36 mouse cellular contexts compared by ENCODE assay signal in genomic region chr14:121995557-121995870, GRCm38 (mm10). TPM values are rescaled to one million over a fixed set of nuclear protein-coding genes. Genes with fewer than 3 reads are reported as not detected.
DNase-seq lines count a peak whose midpoint lies in the region; ATAC-seq and TF ChIP-seq lines count a peak whose summit lies in the region.
"Had no signal": no experiment of that assay in that cellular context is flagged by ENCODE, and none has a peak within 500 bp of the region (broad histone marks: within the 10 kb centered on the region; RNA-seq: fewer than 3 reads in every experiment).

No protein-coding gene starts in this region.

- no peak for TF ChIP-seq EP300 in liver, postnatal 0 days (IDR thresholded peaks at IDR 0.05; ENCODE audit: low read depth)

- WGBS in intestine, embryonic 14.5 days: 84% methylated on average over 1 of the region's 1 CpGs
- WGBS in intestine, embryonic 16.5 days: 88% methylated on average over 1 of the region's 1 CpGs
- 40% methylated on average over 1 of the region's 1 CpGs for WGBS in bone marrow, adult 2 months
- WGBS in liver, postnatal 0 days (ENCODE audit: insufficient replicate concordance): 63% methylated on average over 1 of the region's 1 CpGs
- 80% methylated on average over 1 of the region's 1 CpGs for WGBS in midbrain, embryonic 15.5 days
- WGBS in midbrain, embryonic 13.5 days: 100% methylated on average over 1 of the region's 1 CpGs

- no peak overlapping the region for H3K27ac ChIP-seq in intestine, embryonic 14.5 days (ENCODE audit: low read depth)
- H3K27ac ChIP-seq in intestine, embryonic 16.5 days (ENCODE audit: low read length): no peak overlapping the region
- peak overlapping the region; percentile 45; the same call in 1 of the 2 replicates for H3K27ac ChIP-seq in bone marrow, adult 2 months (ENCODE audit: control insufficient read depth, insufficient read depth, low read depth, low read length, poor library complexity)
- no peak overlapping the region for H3K27ac ChIP-seq in liver, postnatal 0 days (ENCODE audit: low read depth)
- H3K27ac ChIP-seq in midbrain, embryonic 15.5 days: no peak overlapping the region
- no peak overlapping the region for H3K27ac ChIP-seq in midbrain, embryonic 13.5 days
- H3K27ac ChIP-seq: forebrain, embryonic 13.5 days; gastrocnemius, adult 2 months; hindbrain, embryonic 13.5 days; layer of hippocampus, adult 2 months; limb, embryonic 13.5 days had no signal

- H3K9me3 ChIP-seq in intestine, embryonic 14.5 days (ENCODE audit: control insufficient read depth, low read length): no peaks in the 10 kb centered on the region
- H3K9me3 ChIP-seq in intestine, embryonic 16.5 days (ENCODE audit: control insufficient read depth, low read length): no peaks in the 10 kb centered on the region
- no peaks in the 10 kb centered on the region for H3K9me3 ChIP-seq in liver, postnatal 0 days (ENCODE audit: low read length)
- H3K9me3 ChIP-seq in midbrain, embryonic 15.5 days: no peaks in the 10 kb centered on the region
- H3K9me3 ChIP-seq in midbrain, embryonic 13.5 days: no peaks in the 10 kb centered on the region
- H3K9me3 ChIP-seq: forebrain, embryonic 13.5 days; hindbrain, embryonic 13.5 days; limb, embryonic 13.5 days had no signal

- no peak overlapping the region for H3K4me2 ChIP-seq in intestine, embryonic 14.5 days (ENCODE audit: low read length)
- no peak overlapping the region for H3K4me2 ChIP-seq in intestine, embryonic 16.5 days (ENCODE audit: low read depth, low read length)
- no peak overlapping the region for H3K4me2 ChIP-seq in liver, postnatal 0 days (ENCODE audit: low read depth, low read length)
- no peak overlapping the region for H3K4me2 ChIP-seq in midbrain, embryonic 15.5 days
- H3K4me2 ChIP-seq in midbrain, embryonic 13.5 days (replicated peaks): no peak overlapping the region
- H3K4me2 ChIP-seq: forebrain, embryonic 13.5 days; heart, embryonic 11.5 days; hindbrain, embryonic 13.5 days; limb, embryonic 13.5 days; liver, embryonic 11.5 days; midbrain, embryonic 11.5 days had no signal

- no peaks in the 10 kb centered on the region for H3K4me1 ChIP-seq in intestine, embryonic 14.5 days (replicated peaks; ENCODE audit: control insufficient read depth, insufficient read depth, low read length)
- H3K4me1 ChIP-seq in intestine, embryonic 16.5 days (ENCODE audit: control insufficient read depth, insufficient read depth, low read length): no peaks in the 10 kb centered on the region
- H3K4me1 ChIP-seq in bone marrow, adult 2 months (ENCODE audit: control insufficient read depth, insufficient read depth, low read length): peaks cover 14% of the 10 kb centered on the region
- peaks cover 18% of the 10 kb centered on the region for H3K4me1 ChIP-seq in liver, postnatal 0 days (ENCODE audit: insufficient read depth)
- H3K4me1 ChIP-seq in midbrain, embryonic 15.5 days: no peaks in the 10 kb centered on the region
- no peaks in the 10 kb centered on the region for H3K4me1 ChIP-seq in midbrain, embryonic 13.5 days (replicated peaks)
- H3K4me1 ChIP-seq: forebrain, embryonic 13.5 days; hindbrain, embryonic 13.5 days had no signal

- no peak for ATAC-seq in intestine, embryonic 14.5 days (replicated peaks; ENCODE audit: low FRiP score, low TSS enrichment, low read depth)
- no peak for ATAC-seq in intestine, embryonic 16.5 days
- ATAC-seq in CD4-positive, CD25-positive, alpha-beta regulatory T cell, adult 4 months: peak; percentile 7
- peak; percentile 16; the same call in 1 of the 2 replicates for ATAC-seq in megakaryocyte, adult 5-6 weeks (ENCODE audit: poor library complexity, severe bottlenecking)
- ATAC-seq in liver, postnatal 0 days: no peak
- ATAC-seq in midbrain, embryonic 15.5 days (replicated peaks): no peak
- no peak for ATAC-seq in midbrain, embryonic 13.5 days
- ATAC-seq: forebrain, embryonic 13.5 days had no signal

- no peak overlapping the region for H3K9ac ChIP-seq in intestine, embryonic 14.5 days (ENCODE audit: low read length)
- no peak overlapping the region for H3K9ac ChIP-seq in intestine, embryonic 16.5 days (ENCODE audit: low read depth, low read length)
- H3K9ac ChIP-seq in liver, postnatal 0 days (replicated peaks): no peak overlapping the region
- H3K9ac ChIP-seq in midbrain, embryonic 15.5 days: no peak overlapping the region
- H3K9ac ChIP-seq in midbrain, embryonic 13.5 days (replicated peaks): no peak overlapping the region
- H3K9ac ChIP-seq: forebrain, embryonic 13.5 days; hindbrain, embryonic 13.5 days; limb, embryonic 13.5 days had no signal

- H3K4me3 ChIP-seq in intestine, embryonic 14.5 days (ENCODE audit: low read depth, low read length): no peak overlapping the region
- H3K4me3 ChIP-seq in intestine, embryonic 16.5 days (ENCODE audit: low read length): no peak overlapping the region
- H3K4me3 ChIP-seq in bone marrow, adult 2 months (replicated peaks; ENCODE audit: control insufficient read depth, low read depth, low read length): no peak overlapping the region
- no peak overlapping the region for H3K4me3 ChIP-seq in liver, postnatal 0 days (ENCODE audit: low read depth, low read length)
- no peak overlapping the region for H3K4me3 ChIP-seq in midbrain, embryonic 15.5 days
- H3K4me3 ChIP-seq in midbrain, embryonic 13.5 days (replicated peaks): no peak overlapping the region
- H3K4me3 ChIP-seq: forebrain, embryonic 13.5 days; gastrocnemius, adult 2 months; hindbrain, embryonic 13.5 days; layer of hippocampus, adult 2 months; limb, embryonic 13.5 days had no signal

- peak; percentile 28 for DNase-seq in intestine, embryonic 14.5 days (ENCODE audit: low spot score)
- DNase-seq in liver, postnatal 0 days: no peak
- DNase-seq: adrenal gland, postnatal 14 days; cerebellum, adult 2 months; cerebellum, postnatal 25 days; gastrocnemius, adult 2 months; gastrocnemius, postnatal 36 days; heart, adult 18-20 months; heart, postnatal 4 days; kidney, adult 18-20 months; kidney, postnatal 36 days; retina, postnatal 1 day; right cerebral cortex, postnatal 14 days had no signal

- H3K36me3 ChIP-seq in intestine, embryonic 14.5 days (ENCODE audit: control insufficient read depth, insufficient read depth, low read length): peaks cover 30% of the 10 kb centered on the region
- H3K36me3 ChIP-seq in intestine, embryonic 16.5 days (ENCODE audit: control insufficient read depth, insufficient read depth, low read length): peaks cover 3% of the 10 kb centered on the region; the same call in 1 of the 2 replicates
- H3K36me3 ChIP-seq in liver, postnatal 0 days (replicated peaks; ENCODE audit: insufficient read depth, low read length): peaks cover 13% of the 10 kb centered on the region
- H3K36me3 ChIP-seq in midbrain, embryonic 15.5 days (replicated peaks): no peaks in the 10 kb centered on the region; the same call in 1 of the 2 replicates
- peaks cover 46% of the 10 kb centered on the region for H3K36me3 ChIP-seq in midbrain, embryonic 13.5 days

- no peak for TF ChIP-seq POLR2A in bone marrow, adult 2 months (IDR thresholded peaks at IDR 0.05; ENCODE audit: borderline replicate concordance, control insufficient read depth, low read depth, low read length)

- no peak for TF ChIP-seq CTCF in bone marrow, adult 2 months (IDR thresholded peaks at IDR 0.05; ENCODE audit: control insufficient read depth, insufficient read depth, low read length)
- no peak for TF ChIP-seq CTCF in liver, postnatal 0 days (IDR thresholded peaks at IDR 0.05; ENCODE audit: low read depth)

- no peaks in the 10 kb centered on the region for H3K27me3 ChIP-seq in intestine, embryonic 14.5 days (replicated peaks; ENCODE audit: control insufficient read depth, insufficient read depth, low read length)
- H3K27me3 ChIP-seq in intestine, embryonic 16.5 days (replicated peaks; ENCODE audit: control insufficient read depth, insufficient read depth, low read length): no peaks in the 10 kb centered on the region
- H3K27me3 ChIP-seq in liver, postnatal 0 days (ENCODE audit: insufficient read depth, low read length): no peaks in the 10 kb centered on the region
- H3K27me3 ChIP-seq in midbrain, embryonic 15.5 days (replicated peaks): no peaks in the 10 kb centered on the region
- H3K27me3 ChIP-seq in midbrain, embryonic 13.5 days: no peaks in the 10 kb centered on the region
- H3K27me3 ChIP-seq: forebrain, embryonic 13.5 days; hindbrain, embryonic 13.5 days; limb, embryonic 13.5 days had no signal

RNA-seq across cellular contexts. Expression of gene Gpr183, which starts 30.5 kb away (rescaled TPM):
- polyA plus RNA-seq in intestine, embryonic 14.5 days (2014; fragmentation: Nextera tagmentation; extraction: Ambion mirVana): 3.4 and 4.7 TPM in 2 replicates
- 3.7 and 4.1 TPM in 2 replicates for polyA plus RNA-seq in intestine, embryonic 16.5 days (2015; fragmentation: Nextera tagmentation; extraction: Ambion mirVana)
- 100 to 1,000 TPM; 102 to 104 TPM for polyA plus RNA-seq in CD4-positive, CD25-positive, alpha-beta regulatory T cell, adult 4 months (2017; shearing (Covaris generic))
- polyA plus RNA-seq in bone marrow, adult 2 months (2011; ENCODE audit: insufficient read depth, insufficient read length, low replicate concordance, missing spikeins): 0.83 and 1.5 TPM in 2 replicates
- 39.0 and 39.1 TPM in 2 replicates for total RNA-seq in megakaryocyte, adult 5-6 weeks (2015)
- total RNA-seq in megakaryocyte, adult 5-6 weeks (2017): 33.8 and 36.4 TPM in 2 replicates
- polyA plus RNA-seq in liver, postnatal 0 days (2015; fragmentation: Nextera tagmentation; extraction: Ambion mirVana): 0.94 and 0.95 TPM in 2 replicates
- 1.0 and 1.1 TPM in 2 replicates for polyA plus RNA-seq in midbrain, embryonic 15.5 days (2015; fragmentation: Nextera tagmentation; extraction: Ambion mirVana)
- polyA plus RNA-seq in midbrain, embryonic 13.5 days (2015; fragmentation: Nextera tagmentation; extraction: Ambion mirVana): 0.72 and 1.2 TPM in 2 replicates

RNA-seq across cellular contexts. Expression of gene Timm8a2, which starts 39.0 kb away (rescaled TPM):
- polyA plus RNA-seq in intestine, embryonic 14.5 days (2014; fragmentation: Nextera tagmentation; extraction: Ambion mirVana): not detected in 2 replicates
- not detected in 2 replicates for polyA plus RNA-seq in intestine, embryonic 16.5 days (2015; fragmentation: Nextera tagmentation; extraction: Ambion mirVana)
- not detected for polyA plus RNA-seq in CD4-positive, CD25-positive, alpha-beta regulatory T cell, adult 4 months (2017; shearing (Covaris generic))
- not detected in 2 replicates for polyA plus RNA-seq in bone marrow, adult 2 months (2011; ENCODE audit: insufficient read depth, insufficient read length, low replicate concordance, missing spikeins)
- total RNA-seq in megakaryocyte, adult 5-6 weeks (2015): not detected in 2 replicates
- 0.18 TPM in 1 of 2 replicates, not detected in the other for total RNA-seq in megakaryocyte, adult 5-6 weeks (2017)
- not detected in 2 replicates for polyA plus RNA-seq in liver, postnatal 0 days (2015; fragmentation: Nextera tagmentation; extraction: Ambion mirVana)
- polyA plus RNA-seq in midbrain, embryonic 15.5 days (2015; fragmentation: Nextera tagmentation; extraction: Ambion mirVana): not detected in 2 replicates
- polyA plus RNA-seq in midbrain, embryonic 13.5 days (2015; fragmentation: Nextera tagmentation; extraction: Ambion mirVana): not detected in 2 replicates
- total RNA-seq: adrenal gland, postnatal 14 days; gastrocnemius, adult 2 months; gastrocnemius, postnatal 36 days; heart, adult 18-20 months; heart, postnatal 4 days; layer of hippocampus, adult 2 months; left cerebral cortex, postnatal 36 days had no signal
- polyA plus RNA-seq: embryonic facial prominence, embryonic 11.5 days; forebrain, embryonic 13.5 days; heart, embryonic 11.5 days; heart, embryonic 16.5 days; hindbrain, embryonic 13.5 days; kidney, embryonic 16.5 days; limb, embryonic 13.5 days; liver, embryonic 11.5 days; liver, embryonic 16.5 days; lung, embryonic 16.5 days; midbrain, embryonic 11.5 days; neural tube, embryonic 14.5 days; small intestine, adult 2 months; stomach, embryonic 14.5 days; urinary bladder, adult 2 months had no signal

Comparison
In these comparisons a context has a peak if more than half of its experiments do, and no peak if none do; other contexts are left out.
1. ATAC-seq: peak in CD4-positive, CD25-positive, alpha-beta regulatory T cell, adult 4 months (single experiment) and megakaryocyte, adult 5-6 weeks (single experiment); none in intestine, embryonic 14.5 days (single experiment), intestine, embryonic 16.5 days (single experiment), liver, postnatal 0 days (single experiment), midbrain, embryonic 15.5 days (single experiment) and midbrain, embryonic 13.5 days (single experiment).
2. RNA of gene Gpr183, which starts 30.5 kb away (polyA plus RNA-seq): 102 to 104 TPM in CD4-positive, CD25-positive, alpha-beta regulatory T cell, adult 4 months; 3.7 to 4.1 TPM in intestine, embryonic 16.5 days, 3.4 to 4.7 TPM in intestine, embryonic 14.5 days, 0.83 to 1.5 TPM in bone marrow, adult 2 months, 0.72 to 1.2 TPM in midbrain, embryonic 13.5 days, 1.0 to 1.1 TPM in midbrain, embryonic 15.5 days and 0.94 to 0.95 TPM in liver, postnatal 0 days; every median in the first group is over 10 times any median in the second.